Mouse (Mus musculus) kidney, adult 10 weeks (tissue): ENCODE measurements around the gene Taar7e. TPM values are rescaled to one million over a fixed set of nuclear protein-coding genes. Genes with fewer than 3 reads are reported as not detected.

Experiments
- polyA plus RNA-seq: library from polyadenylated mRNA; stranded (reverse); fragments of 350-450 nt; fragmentation: Illumina TruSeq; extraction: RNeasy Lipid Tissue Mini Kit (QIAGEN cat#74804); gene quantifications from one replicate; pipeline ENCODE4 v1.2.3, GENCODE M21; 2014; ENCODE audit warnings: low read depth, low replicate concordance

Gene Taar7e
- polyA plus RNA-seq: not detected

DNA sequence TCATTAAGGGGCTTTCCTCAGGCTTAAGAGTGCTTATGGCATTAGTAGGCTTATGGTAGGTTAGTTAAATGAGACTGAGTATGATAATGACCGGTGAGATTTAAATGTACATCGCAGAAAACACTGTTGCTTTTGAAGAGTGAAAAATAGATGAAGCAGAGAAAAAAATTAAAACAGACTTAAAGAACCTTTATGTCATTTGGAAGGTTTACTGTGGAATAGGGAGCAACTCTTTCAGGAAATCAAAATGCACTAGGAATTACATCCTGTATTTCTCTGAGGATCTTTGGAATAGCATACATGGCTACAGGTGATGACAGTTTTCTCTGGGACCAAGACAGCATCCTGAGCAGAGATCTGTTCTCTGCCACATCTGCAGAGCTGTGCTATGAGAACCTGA, at the start of gene Taar7e:
TSS of gene Taar7e (plus strand) at position 301 of the 400 bp plus-strand sequence.

DNA sequence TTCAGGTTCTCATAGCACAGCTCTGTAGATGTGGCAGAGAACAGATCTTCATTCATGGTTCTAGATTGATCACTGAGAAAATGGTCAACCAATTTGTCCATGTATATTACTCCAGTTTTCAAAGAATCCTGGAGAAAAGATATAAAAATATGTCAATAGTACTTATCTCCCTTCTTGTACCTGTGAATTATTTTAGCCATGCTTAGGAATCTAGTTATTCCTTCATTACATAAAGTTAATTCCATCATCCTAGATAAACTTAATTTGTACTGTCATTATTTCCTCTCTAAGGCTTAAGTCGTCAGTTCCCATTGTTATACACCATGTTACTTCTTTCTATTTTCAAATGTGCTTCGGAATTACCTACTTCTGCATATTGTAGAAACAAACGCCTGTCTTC, 44.0 kb upstream of the Taar7e start, which contains the start of gene Taar7a:
TSS of gene Taar7a (minus strand) at position 101 of the 400 bp plus-strand sequence.

DNA sequence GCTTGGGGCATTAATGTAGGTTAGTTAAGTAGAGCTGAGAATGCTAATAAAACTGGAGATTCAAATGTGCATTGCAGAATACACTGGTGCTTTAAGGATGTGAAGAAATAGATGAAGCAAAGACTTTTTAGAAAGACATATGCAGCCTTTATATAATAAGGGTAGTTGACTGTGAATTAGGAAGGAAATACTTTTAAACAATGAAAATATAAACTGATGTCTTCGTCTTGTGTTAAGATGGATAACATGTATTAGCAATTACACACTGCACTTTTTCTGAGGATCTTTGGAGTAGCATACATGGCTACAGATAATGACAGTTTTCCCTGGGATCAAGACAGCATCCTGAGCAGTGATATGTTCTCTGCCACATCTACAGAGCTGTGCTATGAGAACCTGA, 37.8 kb upstream of the Taar7e start, which contains the start of gene Taar7b:
TSS of gene Taar7b (plus strand) at position 301 of the 400 bp plus-strand sequence.

DNA sequence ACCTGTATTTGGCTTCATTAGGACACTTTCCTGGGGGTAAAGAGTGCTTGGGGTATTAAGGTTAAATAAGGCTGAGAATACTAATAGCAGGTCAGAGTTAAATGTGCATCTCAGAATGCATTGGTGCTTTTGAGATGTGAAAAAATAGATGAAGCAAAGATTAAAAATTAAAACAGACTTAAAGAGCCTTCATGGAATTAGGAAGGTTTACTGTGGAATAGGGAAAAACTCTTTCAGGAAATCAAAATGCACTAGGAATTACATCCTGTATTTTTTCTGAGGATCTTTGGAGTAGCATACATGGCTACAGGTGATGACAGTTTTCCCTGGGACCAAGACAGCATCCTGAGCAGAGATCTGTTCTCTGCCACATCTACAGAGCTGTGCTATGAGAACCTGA, 10.5 kb upstream of the Taar7e start, which contains the start of gene Taar7d:
TSS of gene Taar7d (plus strand) at position 301 of the 400 bp plus-strand sequence.

DNA sequence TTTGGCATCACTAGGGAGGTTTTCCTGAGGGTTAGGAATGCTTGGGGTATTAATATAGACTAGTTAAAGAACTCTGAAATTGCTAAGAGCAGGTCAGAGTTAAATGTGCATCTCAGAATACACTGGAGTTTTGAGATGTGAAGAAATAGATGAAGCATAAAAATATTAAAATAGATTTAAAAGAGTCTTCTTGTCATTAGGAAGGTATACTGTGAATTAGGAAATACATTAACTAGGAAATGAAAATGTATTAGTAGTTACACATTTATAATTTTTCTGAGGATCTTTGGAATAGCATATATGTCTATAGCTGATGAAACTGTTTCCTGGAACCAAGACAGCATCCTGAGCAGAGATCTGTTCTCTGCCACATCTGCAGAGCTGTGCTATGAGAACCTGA, 11.8 kb downstream of the Taar7e start, which contains the start of gene Taar7f:
TSS of gene Taar7f (plus strand) at position 301 of the 400 bp plus-strand sequence.

DNA sequence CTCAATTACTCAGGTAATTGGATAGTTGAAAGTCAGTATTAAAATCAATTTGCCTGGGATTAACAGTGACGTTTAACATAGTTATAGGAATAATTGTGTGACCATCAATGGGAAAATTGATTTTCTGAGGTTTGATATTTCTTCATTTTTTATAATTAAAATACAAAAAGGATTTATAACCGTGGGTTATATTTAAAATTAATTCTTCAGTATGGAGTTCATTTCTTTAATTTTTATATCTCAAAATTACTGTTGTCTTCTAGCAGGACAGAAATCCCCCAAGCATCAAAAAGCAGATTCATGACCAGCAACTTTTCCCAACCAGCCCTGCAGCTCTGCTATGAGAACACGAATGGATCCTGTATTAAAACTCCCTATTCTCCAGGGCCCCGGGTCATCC, 38.8 kb downstream of the Taar7e start, which contains the start of gene Taar8a:
TSS of gene Taar8a (plus strand) at position 301 of the 400 bp plus-strand sequence.

Other genes starting within 250 kb of the Taar7e start
- 26.8 TPM for gene Slc18b1, start 240.6 kb upstream of the Taar7e start, polyA plus RNA-seq
- not detected for gene Vnn3, start 186.2 kb upstream of the Taar7e start, polyA plus RNA-seq
- 162 TPM for gene Vnn1, start 142.9 kb upstream of the Taar7e start, polyA plus RNA-seq
- gene Taar1, start 117.3 kb upstream of the Taar7e start, polyA plus RNA-seq: not detected
- not detected for gene Taar2, start 99.0 kb upstream of the Taar7e start, polyA plus RNA-seq
- gene Taar3, start 88.1 kb upstream of the Taar7e start, polyA plus RNA-seq: not detected
- gene Taar4, start 77.1 kb upstream of the Taar7e start, polyA plus RNA-seq: not detected
- not detected for gene Taar5, start 66.9 kb upstream of the Taar7e start, polyA plus RNA-seq
- gene Taar6, start 52.0 kb upstream of the Taar7e start, polyA plus RNA-seq: not detected
- not detected for gene Taar7a, start 44.1 kb upstream of the Taar7e start, polyA plus RNA-seq
- gene Taar7b, start 37.7 kb upstream of the Taar7e start, polyA plus RNA-seq: not detected
- not detected for gene Taar7d, start 10.4 kb upstream of the Taar7e start, polyA plus RNA-seq
- gene Taar7f, start 11.9 kb downstream of the Taar7e start, polyA plus RNA-seq: not detected
- gene Taar8a, start 38.9 kb downstream of the Taar7e start, polyA plus RNA-seq: not detected
- not detected for gene Taar8b, start 54.7 kb downstream of the Taar7e start, polyA plus RNA-seq
- not detected for gene Taar8c, start 64.3 kb downstream of the Taar7e start, polyA plus RNA-seq
- not detected for gene Taar9, start 71.9 kb downstream of the Taar7e start, polyA plus RNA-seq
- gene Stx7, start 111.7 kb downstream of the Taar7e start, polyA plus RNA-seq: 366 TPM
- gene Moxd1, start 185.9 kb downstream of the Taar7e start, polyA plus RNA-seq: not detected